Mouse (Mus musculus) midbrain, postnatal 0 days (tissue): ENCODE data around the gene Slc23a2. TPM values are rescaled to one million over a fixed set of nuclear protein-coding genes. Genes with fewer than 3 reads are reported as not detected.

Source experiments
- ATAC-seq: fragments of 200-750 bp; cut with Nextera tagmentation; 2 replicates; pipeline ENCODE4 v1.8.0; 2017; ENCODE audit warnings: moderate number of reproducible peaks, mild to moderate bottlenecking, moderate TSS enrichment, moderate library complexity; ENCODE audit not compliant: low FRiP score
- DNase-seq: peaks from one replicate; pipeline ENCODE4 v3.0.0-alpha.2; 2015; ENCODE audit warnings: low spot score
- H3K27ac ChIP-seq: fragments of 300-500 bp; sonication (generic); 2 replicates; pipeline ENCODE4 v1.5.1; 2014; ENCODE audit warnings: low read depth, mild to moderate bottlenecking, low read length, mixed read lengths
- H3K27me3 ChIP-seq: fragments of 300-500 bp; sonication (generic); 2 replicates; pipeline ENCODE4 v1.6.1; 2014; ENCODE audit warnings: low read length, control low read depth, mixed read lengths; ENCODE audit not compliant: insufficient read depth
- H3K36me3 ChIP-seq: fragments of 300-500 bp; sonication (generic); 2 replicates; pipeline ENCODE4 v1.6.1; 2014; ENCODE audit warnings: low read length, control low read depth, mixed read lengths; ENCODE audit not compliant: insufficient read depth
- H3K4me1 ChIP-seq: fragments of 300-500 bp; sonication (generic); 2 replicates; pipeline ENCODE4 v1.6.1; 2014; ENCODE audit warnings: mild to moderate bottlenecking, control low read depth, antibody characterized with exemption, low read length, mixed read lengths; ENCODE audit not compliant: insufficient read depth
- H3K4me2 ChIP-seq: fragments of 300-500 bp; sonication (generic); 2 replicates; pipeline ENCODE4 v1.6.1; 2014; ENCODE audit warnings: low read depth, mild to moderate bottlenecking, low read length, mixed read lengths; ENCODE audit not compliant: poor library complexity, severe bottlenecking
- H3K4me3 ChIP-seq: fragments of 300-500 bp; sonication (generic); 2 replicates; pipeline ENCODE4 v1.5.1; 2014; ENCODE audit warnings: low read depth, mild to moderate bottlenecking, low read length, moderate library complexity
- H3K9ac ChIP-seq: fragments of 300-500 bp; sonication (generic); replicated peaks from 2 replicates; pipeline ENCODE4 v1.6.1; 2014; ENCODE audit warnings: mild to moderate bottlenecking, low read length, moderate library complexity, mixed read lengths; ENCODE audit not compliant: poor library complexity, severe bottlenecking
- H3K9me3 ChIP-seq: fragments of 300-500 bp; sonication (generic); 2 replicates; pipeline ENCODE4 v1.6.1; 2016; ENCODE audit warnings: low read length, control low read depth
- CTCF ChIP-seq: IDR thresholded peaks from 2 replicates; pipeline ENCODE4 v1.5.1; 2016; ENCODE audit warnings: antibody characterized with exemption, mild to moderate bottlenecking
- WGBS: fragments of 180-500 bp; shearing (Covaris S2); extraction: QIAGEN DNeasy Blood & Tissue Kit; methylation state at CpG from one replicate; pipeline ENCODE4 v1.1.7; 2014; 5-methylcytosine and 5-hydroxymethylcytosine counted together
- polyA plus RNA-seq: library from polyadenylated mRNA; unstranded; fragments of >200 nt; fragmentation: Nextera tagmentation; extraction: Ambion mirVana; gene quantifications from 2 replicates; pipeline ENCODE4 v1.2.1, GENCODE M21; 2015
- total RNA-seq: library from RNA; depleted of rRNA; stranded (reverse); fragments of >200 nt; gene quantifications from 2 replicates; pipeline ENCODE4 v1.2.3, GENCODE M21; 2014

Slc23a2 gene
- total and polyA plus RNA-seq, 2 experiments from 2014 or later, result 30.5 to 64.5 TPM

DNA sequence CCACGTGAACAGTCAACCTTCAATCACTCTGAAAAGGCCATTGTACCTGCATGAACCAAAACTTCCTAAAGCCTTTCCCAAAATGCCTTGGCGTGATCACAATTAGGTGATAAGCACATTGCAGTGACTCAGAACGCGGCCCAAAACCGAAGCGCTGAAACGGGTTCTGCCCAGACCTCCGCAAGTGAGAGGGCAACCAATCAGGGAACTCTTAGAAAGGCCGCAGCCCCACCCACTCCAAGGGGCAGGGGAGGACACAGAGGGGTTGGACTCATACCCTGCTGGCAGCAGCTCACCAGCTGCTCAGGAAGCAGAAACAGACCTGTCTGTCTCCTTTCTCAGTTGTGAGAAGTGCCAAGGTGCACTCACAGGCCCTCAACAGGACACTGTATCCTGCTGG is 13.6 kb downstream of the Slc23a2 start:
- H3K36me3 ChIP-seq, result no peaks in the 10 kb centered on the region
- no peak for ATAC-seq
- H3K9ac ChIP-seq, result no peak overlapping the region
- H3K4me1 ChIP-seq, result 0 out of 2 replicates have a peak, but pooled peaks cover 4% of the 10 kb centered on the region
- no peak overlapping the region for H3K4me3 ChIP-seq
- no peak overlapping the region for H3K4me2 ChIP-seq
- WGBS, result 14% methylated on average over 9 of the region's 9 CpGs
- no peaks in the 10 kb centered on the region for H3K9me3 ChIP-seq
- no peak overlapping the region for H3K27ac ChIP-seq
- H3K27me3 ChIP-seq, result no peaks in the 10 kb centered on the region
- no peak for TF ChIP-seq CTCF
- DNase-seq, result peak; percentile 28

DNA sequence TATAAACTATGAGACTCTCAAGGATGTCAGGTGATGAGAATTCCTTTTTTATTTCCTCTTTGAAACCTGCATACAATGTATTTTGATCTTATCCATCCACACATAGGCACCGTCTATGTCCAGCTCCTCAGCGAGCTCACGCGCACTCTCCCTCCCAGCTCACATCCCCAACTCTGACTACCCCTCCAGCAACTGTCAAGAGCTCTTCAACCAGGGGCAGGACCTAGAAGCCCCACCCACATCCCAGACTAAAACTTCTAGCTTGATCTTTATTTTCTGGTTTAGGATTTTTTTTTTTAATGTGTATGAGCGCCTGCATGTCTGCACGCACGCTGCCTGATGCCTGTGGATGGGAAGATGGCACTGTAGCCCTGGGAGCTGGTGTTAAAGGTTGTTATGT is 14.9 kb downstream of the Slc23a2 start:
- Histone ChIP-seq H3K27me3 (no peaks in the 10 kb centered on the region), H3K9ac (no peak overlapping the region), H3K36me3 (no peaks in the 10 kb centered on the region), H3K4me3 (no peak overlapping the region), H3K4me1 (0 out of 2 replicates have a peak, but pooled peaks cover 4% of the 10 kb centered on the region), H3K4me2 (no peak overlapping the region), H3K27ac (no peak overlapping the region), H3K9me3 (no peaks in the 10 kb centered on the region)
- 91% methylated on average over 7 of the region's 7 CpGs for WGBS
- DNase-seq (no peak), ATAC-seq (no peak)
- TF ChIP-seq CTCF, result no peak

DNA sequence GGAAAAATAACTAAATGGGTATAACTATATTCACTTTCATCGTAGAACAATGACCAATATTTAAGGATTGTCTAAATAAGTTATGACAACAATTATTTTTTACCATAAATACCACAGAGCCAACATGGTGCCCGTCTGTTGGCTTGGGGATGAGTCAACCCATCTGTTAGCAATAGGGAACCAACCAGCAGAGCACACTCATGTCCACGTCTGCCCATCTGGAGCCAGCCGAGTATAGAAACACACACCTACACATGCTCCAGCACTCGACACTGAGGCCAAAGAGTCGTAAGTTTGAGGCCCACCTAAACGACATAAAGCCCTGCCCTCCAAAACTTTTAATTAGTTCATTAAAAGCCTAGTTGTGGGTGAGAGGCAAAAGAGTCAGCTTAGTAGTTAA is 15.7 kb downstream of the Slc23a2 start:
- H3K4me2 ChIP-seq, result no peak overlapping the region
- H3K4me3 ChIP-seq, result no peak overlapping the region
- no peaks in the 10 kb centered on the region for H3K27me3 ChIP-seq
- TF ChIP-seq CTCF, result no peak
- H3K36me3 ChIP-seq, result no peaks in the 10 kb centered on the region
- no peaks in the 10 kb centered on the region for H3K9me3 ChIP-seq
- ATAC-seq, result no peak
- DNase-seq, result no peak
- WGBS, result 94% methylated on average over 7 of the region's 7 CpGs
- H3K4me1 ChIP-seq, result 0 out of 2 replicates have a peak, but pooled peaks cover 4% of the 10 kb centered on the region
- H3K27ac ChIP-seq, result no peak overlapping the region
- no peak overlapping the region for H3K9ac ChIP-seq

DNA sequence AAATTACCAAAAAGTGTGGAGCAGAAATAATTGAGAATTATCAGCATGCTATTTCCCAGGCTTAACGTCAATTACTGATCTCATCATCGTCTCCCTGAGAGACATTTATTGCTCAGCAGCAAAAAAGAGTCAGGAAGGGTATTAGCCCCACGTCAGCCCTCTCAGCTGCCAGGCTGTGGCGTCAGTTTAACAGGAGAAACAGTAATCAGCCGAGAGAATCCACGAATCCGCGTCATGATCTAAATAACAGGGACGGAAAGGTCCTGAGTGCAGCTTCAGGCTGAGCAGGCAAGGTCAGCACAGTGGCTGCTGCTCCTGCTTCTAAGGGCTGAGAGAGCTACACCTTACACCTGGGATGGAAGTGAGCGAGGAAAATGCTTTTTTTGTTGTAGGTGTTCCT is 17.0 kb downstream of the Slc23a2 start:
- H3K4me3 ChIP-seq, result no peak overlapping the region
- H3K27me3 ChIP-seq, result no peaks in the 10 kb centered on the region
- H3K9ac ChIP-seq, result no peak overlapping the region
- no peak for TF ChIP-seq CTCF
- H3K9me3 ChIP-seq, result no peaks in the 10 kb centered on the region
- 0 out of 2 replicates have a peak, but pooled peaks cover 4% of the 10 kb centered on the region for H3K4me1 ChIP-seq
- DNase-seq (no peak), ATAC-seq (no peak)
- WGBS, result 39% methylated on average over 10 of the region's 10 CpGs
- H3K27ac ChIP-seq, result no peak overlapping the region
- no peaks in the 10 kb centered on the region for H3K36me3 ChIP-seq
- H3K4me2 ChIP-seq, result no peak overlapping the region

DNA sequence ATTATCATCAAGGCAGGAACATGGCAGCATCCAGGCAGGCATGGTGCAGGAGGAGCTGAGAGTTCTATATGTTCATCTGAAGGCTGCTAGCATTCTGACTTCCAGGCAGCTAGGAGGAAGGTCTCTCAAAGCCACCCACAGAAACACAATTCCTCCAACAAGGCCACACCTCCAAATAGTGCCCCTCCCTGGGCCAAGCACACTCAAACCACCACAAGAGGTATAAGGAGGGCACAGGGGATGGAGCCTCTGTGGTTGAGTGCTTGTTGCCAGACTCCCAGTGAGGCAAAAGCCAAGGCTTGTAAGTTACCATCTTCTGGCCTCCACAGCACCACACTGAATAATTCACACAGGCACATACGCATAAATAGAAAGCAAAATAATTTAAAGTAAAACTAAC is 18.6 kb downstream of the Slc23a2 start:
- WGBS, result 100% methylated on average over 1 of the region's 1 CpGs
- H3K9ac ChIP-seq, result no peak overlapping the region
- H3K4me3 ChIP-seq, result no peak overlapping the region
- no peaks in the 10 kb centered on the region for H3K9me3 ChIP-seq
- no peak overlapping the region for H3K27ac ChIP-seq
- DNase-seq, result no peak
- H3K4me2 ChIP-seq, result no peak overlapping the region
- no peaks in the 10 kb centered on the region for H3K27me3 ChIP-seq
- no peaks in the 10 kb centered on the region for H3K36me3 ChIP-seq
- ATAC-seq, result no peak
- H3K4me1 ChIP-seq, result no peaks in the 10 kb centered on the region
- TF ChIP-seq CTCF, result no peak

DNA sequence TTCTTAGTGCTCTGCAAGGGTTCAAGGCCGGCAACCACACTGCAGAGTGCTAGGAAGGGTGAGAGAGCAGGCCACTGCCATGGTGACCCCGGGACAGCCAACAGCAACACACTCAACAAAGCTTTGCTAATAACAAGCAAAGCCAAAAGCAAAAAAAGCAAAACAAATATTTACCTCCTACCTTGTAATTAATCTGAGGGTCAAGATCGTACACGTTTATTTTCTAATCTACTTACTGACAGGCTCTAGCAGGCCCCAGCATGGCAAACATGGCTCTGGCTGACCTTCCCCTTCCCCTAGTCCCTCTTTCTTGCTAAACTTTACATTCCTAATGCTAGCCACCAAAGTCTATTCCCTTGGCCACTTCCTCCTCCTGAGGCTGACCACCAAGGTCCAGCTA is 21.8 kb downstream of the Slc23a2 start:
- Histone ChIP-seq H3K4me2 (no peak overlapping the region), H3K9me3 (no peaks in the 10 kb centered on the region), H3K27me3 (no peaks in the 10 kb centered on the region), H3K9ac (no peak overlapping the region), H3K4me1 (no peaks in the 10 kb centered on the region), H3K27ac (no peak overlapping the region), H3K4me3 (no peak overlapping the region), H3K36me3 (no peaks in the 10 kb centered on the region)
- TF ChIP-seq CTCF, result no peak
- ATAC-seq, result no peak
- WGBS, result 59% methylated on average over 4 of the region's 4 CpGs
- DNase-seq, result no peak
